Mouse (Mus musculus) E14TG2a.4 (cell line): Measurements from ENCODE around the gene Fbxo8.
A peak's percentile ranks its signal among the peaks of the same experiment; 100 is the strongest.

ENCODE experiments used
- CTCF ChIP-seq: conservative IDR thresholded peaks from 2 replicates; pipeline ENCODE4 v1.5.1; 2014; ENCODE audit warnings: low read length
- NANOG ChIP-seq: IDR thresholded peaks from 2 replicates; pipeline ENCODE4 v1.6.1; 2014; ENCODE audit warnings: borderline replicate concordance, low read length, mixed read lengths

DNA sequence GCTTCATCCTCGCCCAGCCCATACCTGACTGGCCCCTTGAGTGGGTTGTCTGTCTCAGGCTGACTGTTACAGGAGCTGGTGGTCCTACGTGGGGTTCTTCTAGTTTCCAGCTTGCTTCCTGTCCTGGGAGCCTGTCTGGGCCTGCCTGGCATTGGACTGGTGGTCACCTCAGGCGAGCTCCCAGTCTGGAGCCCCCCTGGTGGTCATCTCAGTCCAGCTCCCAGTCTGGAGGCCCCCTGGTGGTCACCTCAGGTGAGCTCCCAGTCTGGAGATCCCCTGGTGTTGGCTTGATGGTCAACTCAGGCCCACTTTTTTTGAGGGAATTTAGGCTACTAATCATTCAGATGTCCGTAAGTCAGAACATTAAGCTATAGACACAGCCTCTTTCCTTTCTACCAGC lies 29.8 kb upstream of the Fbxo8 start:
- TF ChIP-seq CTCF (peak; percentile 17), NANOG (no peak)
